Mouse (Mus musculus) bone marrow, adult 2 months (tissue): Measurements from ENCODE around the gene Dyx1c1.

Experiments used
- CTCF ChIP-seq: fragments of 200-500 bp; IDR thresholded peaks from 2 replicates; pipeline ENCODE4 v1.5.1; 2011; ENCODE audit warnings: low read length, control low read depth; ENCODE audit not compliant: control insufficient read depth, insufficient read depth
- POLR2A ChIP-seq: fragments of 200-500 bp; IDR thresholded peaks from 2 replicates; pipeline ENCODE4 v1.6.1; 2011; ENCODE audit warnings: low read depth, mild to moderate bottlenecking, control low read depth, low read length, borderline replicate concordance; ENCODE audit not compliant: control insufficient read depth

DNA sequence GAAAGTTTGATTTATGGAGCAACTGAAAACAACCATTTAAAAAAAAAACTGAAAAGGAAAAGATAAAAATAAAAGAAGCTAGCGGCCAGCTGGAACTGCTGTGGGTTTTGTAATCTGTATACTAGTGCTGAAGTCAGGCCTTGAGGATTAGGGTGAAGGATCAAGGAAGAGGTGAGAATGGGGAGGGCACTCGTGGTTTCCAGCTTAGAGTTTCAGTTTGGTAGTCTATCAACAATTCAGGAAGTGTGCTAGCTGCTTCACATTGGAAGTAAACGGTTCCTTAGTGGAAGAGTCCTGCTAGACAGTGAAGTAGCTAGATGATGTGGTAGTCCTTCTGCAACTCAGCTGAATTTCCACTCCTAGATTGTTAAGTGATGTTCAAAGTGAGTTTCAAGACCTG, 49.8 kb downstream of the Dyx1c1 start:
- no peak for TF ChIP-seq CTCF
- no peak for TF ChIP-seq POLR2A
